Mouse (Mus musculus) lung, adult 18-20 months (tissue): ENCODE results near the gene Atp8b4.
A peak's percentile ranks its signal among the peaks of the same experiment; 100 is the strongest.

Source experiments
- DNase-seq, 2 experiments: peaks; one replicate each; pipeline ENCODE4 v3.0.0; 2022; ENCODE audit warnings: mixed read lengths in 2 of 2

Atp8b4 gene

DNA sequence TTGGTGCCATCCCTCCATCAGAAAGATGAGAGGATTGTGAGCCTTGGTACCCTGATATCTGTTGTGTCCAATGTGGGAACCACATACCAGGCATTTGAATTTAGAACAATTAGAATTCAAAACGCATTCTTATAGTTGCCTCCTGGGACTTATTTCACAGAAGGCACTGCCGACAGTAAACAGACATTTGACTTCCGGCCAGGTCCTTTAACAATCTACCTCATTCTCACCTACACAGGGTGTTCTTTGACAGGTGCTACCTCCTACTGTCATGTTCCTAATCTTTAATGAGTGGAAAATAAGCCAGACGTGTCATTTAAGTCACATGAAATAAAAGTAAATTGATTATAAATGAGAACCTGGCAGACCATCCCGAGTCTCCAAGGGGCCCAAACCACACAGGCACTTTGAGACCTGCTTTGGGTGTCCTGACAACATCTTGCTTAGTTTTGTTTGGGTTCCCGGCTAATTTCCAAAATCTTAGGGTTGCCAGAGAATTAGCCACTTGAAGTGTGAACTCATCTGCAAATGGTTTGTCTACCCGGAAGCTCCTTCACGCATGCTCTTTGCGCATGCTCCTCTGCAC is 67.9 kb downstream of the Atp8b4 start:
- DNase-seq, result no peak

DNA sequence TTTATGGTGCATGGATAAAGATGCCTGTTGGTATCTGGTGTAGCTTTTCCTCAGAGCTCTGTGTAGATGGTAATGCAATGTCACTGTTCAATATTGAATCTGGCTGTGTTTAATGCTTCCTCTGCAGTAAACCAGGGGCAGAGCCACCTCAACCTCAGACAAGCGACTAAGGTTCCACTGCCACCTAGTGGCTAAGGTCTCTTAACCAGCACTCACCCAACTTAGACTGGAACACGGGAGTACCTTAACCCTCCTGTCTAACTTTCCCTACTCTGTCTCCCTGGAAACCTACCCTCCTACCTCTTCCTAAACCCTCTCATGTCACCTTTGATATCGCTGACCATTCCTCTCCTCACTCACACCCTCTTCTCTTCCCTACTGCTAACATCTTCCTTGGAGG is 71.2 kb downstream of the Atp8b4 start:
- peak; percentile 21 to 45 for DNase-seq

DNA sequence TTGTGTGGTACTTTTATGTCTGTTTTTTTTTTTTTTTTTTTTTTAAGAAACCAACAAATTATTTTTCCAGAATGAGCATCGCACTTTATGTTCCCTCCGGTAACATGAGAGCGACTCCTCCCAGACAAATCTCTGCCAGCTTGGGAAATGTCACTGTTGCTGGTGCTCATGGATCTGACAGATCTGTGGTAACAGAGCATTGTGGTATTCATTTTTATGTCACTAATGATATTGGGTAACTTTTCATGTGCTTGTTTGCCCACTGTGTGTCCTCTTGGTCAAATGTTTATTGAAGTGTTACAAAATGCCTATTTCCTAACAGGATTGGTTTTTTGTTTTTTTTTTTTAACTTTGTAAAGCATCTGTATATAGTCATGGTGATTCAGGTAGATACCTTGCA is 75.3 kb downstream of the Atp8b4 start:
- peak in 1 of 2 experiments; percentile 25 for DNase-seq

DNA sequence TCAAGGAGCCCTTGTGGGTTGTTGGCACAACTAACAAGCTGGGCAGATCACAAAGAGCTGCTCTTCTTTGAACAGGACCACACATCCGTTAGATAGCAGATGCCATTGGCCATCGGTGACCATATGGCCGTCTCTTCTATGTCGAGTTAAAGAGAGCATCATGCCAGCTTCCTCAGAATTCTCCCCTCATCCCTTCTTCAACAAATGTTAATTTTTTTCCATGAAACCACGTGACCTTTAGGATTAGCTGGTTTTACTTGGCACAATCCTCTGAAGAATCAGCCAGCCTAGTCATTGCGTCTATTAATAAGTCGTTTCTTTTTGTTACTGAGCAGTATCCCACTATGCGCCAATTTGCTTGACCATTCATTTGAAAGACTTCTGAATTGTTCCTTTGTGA is 75.8 kb downstream of the Atp8b4 start:
- no peak for DNase-seq

DNA sequence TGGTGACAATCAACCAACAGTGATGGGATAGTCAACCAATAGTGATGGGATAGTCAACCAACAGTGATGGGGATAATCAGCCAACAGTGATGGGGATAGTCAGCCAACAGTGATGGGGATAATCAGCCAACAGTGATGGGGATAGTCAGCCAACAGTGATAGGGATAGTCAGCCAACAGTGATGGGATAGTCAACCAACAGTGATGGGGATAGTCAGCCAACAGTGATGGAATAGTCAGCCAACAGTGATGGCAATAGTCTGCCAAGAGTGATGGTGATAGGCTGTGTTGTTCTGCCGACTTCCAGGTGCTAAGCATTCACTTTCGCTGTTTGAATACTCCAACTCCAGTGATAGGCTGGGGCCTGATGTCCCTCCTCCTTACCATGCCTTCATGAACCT is 79.6 kb downstream of the Atp8b4 start:
- DNase-seq, result no peak

DNA sequence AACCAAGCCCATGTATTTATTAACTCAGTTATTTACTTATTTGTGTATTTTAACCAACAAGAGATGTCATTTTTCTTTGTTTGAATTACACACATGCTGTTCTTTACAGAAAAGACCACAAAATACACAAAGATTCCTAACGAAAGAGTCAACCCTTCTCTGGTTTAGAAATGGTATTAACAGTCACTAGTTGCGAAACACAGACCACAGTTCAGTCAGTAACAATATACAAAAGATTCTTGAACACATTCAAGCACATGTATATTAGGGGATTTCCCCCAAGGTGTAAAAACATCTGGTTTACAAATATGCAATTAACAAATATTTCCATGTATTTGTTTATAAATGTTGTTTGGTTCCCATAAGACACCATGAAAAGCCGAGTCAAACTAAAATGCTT is 81.6 kb downstream of the Atp8b4 start:
- DNase-seq, result no peak

DNA sequence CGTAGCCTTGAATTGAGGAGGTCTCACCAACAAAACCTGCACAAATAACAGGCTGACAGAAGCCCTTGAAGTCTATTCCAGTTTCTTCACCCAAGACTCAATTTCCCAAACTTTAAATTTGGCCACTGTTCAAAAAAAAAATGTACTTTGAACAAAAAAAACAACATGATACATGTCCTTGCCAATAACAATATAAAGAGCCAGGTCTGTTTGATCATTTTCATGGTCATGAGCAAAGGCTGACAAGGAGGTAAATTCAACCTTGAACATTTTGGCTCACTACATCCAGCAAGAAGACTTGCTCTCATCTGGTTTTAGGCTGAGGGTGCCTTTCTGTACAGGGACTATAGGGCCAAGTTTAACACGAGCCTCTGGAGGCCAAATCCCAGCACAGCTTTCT is 83.7 kb downstream of the Atp8b4 start:
- no peak for DNase-seq

DNA sequence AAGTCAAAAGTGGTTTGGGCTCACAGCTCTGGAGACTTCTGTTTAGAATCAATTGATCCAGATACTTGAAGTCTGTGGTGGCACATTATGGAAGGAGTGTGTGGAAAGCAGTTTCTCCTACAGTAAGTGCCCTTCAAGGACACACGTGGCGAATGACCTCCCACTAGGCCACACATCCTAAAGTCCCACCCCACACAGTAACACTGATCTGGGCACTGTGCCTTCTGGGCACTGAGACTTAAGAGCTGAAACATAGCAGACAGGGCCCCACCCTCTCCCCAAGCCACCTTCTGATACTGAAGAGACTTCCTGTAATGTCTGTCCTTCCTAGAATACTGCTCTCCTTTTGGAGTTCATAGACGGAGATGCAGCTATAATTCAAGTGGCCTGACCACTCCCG is 84.5 kb downstream of the Atp8b4 start:
- DNase-seq, result no peak

DNA sequence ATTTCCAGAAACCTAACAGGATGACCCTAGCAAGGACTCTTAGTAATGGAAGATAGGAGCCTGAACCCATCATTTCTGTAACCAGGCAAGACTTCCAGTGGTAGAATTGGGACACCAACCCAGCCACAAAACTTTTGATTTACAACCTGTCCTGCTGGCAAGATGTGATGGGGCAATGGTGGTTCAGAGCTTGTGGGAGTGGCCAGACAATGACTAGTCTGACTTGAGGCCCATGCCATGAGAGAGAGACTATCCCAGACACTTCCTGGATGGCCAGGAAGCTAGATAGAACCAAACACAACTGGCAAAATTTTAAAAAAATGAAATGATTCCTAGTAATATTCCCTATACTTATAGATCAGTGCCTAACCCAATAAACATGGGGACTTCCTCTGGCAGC is 87.7 kb downstream of the Atp8b4 start:
- no peak for DNase-seq

DNA sequence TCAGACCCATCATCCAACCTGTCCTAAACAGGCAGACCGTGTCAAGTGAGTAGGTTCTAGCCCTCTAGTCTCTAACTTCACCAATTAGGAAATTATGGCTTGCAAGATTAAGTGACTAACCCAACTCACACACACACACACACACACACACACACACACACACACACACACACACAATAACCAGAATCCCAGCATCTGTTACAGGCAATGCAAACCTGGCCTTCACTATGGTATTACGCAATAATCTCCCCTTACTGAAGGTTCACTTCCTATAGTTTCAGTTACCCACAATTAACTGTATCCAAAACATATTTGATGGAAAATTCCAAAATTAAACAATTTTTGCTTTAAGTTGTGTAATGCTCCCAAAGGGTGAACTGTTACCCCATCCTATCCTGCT is 101.0 kb downstream of the Atp8b4 start:
- no peak for DNase-seq

DNA sequence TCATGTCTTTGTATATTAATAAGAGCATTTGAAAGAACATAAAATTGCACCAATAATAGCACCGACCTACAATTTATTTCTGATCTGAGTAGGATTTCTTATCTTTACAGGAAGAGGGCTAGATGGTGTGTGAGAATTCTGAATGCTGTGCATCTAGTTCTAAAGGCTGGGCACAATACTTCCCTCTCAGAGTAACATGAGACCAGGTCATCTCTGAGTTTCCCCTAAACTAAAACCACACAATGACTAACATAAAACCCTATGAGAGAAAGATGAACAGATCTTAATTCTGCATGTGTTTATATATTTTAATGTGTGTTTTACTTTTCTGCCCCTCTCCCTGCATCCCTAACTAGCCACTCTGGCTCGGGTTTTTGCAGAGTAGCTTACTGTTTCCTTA is 101.5 kb downstream of the Atp8b4 start:
- no peak for DNase-seq

DNA sequence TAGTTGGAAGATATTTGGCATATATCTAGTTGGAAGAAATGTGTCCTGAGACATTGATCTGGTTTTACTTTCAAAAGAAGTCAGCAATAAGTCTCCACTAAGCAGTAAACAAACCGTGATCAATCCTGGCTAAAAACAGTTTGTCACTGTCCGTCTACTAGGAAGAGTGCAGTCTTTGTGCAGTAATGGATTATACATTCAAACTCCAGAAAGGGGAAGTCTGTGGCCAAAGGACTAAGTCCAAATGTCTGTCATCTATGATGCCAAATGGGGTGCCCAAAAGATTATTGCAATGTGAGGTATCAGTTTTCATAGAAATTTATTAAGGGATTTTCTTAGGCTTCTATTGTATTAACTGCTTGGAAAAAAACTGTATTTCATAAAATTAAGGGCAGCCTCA is 102.3 kb downstream of the Atp8b4 start:
- no peak for DNase-seq

DNA sequence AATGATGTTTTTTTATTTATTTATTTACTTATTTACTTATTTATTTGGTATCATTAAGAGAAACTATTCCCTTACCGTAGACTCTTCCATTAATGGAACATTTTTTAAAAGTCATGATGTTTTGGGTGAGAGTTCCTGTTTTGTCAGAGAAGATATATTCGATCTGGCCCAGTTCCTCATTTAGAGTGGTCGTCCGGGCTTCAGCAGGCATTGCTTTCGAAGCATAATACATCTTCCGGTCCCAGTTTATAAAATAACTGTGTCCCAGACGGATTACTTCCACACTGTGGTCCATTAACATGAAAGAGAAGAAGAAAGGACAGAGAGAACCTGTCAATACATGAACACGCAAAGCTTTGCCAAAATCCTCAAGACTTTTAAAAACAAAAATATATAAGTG is 103.0 kb downstream of the Atp8b4 start:
- DNase-seq, result no peak

DNA sequence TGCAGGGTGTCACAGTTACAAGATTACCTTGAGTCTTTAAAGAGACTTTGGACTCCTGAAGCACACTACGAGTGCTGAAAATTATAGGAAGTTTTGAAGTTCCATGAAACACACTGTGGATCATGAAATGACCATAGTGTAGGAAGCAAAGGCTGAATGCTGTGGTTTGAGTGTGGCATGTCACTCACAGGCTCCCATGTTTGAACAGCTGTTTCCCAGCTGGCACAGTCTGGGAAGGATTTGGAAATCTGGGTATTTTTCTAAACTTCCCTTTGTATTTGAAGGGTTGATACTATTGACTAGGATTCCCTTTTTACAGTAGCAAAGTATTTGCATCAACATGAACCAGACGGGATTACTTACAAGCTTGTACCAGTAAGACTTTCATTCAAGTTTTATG is 105.5 kb downstream of the Atp8b4 start:
- DNase-seq, result no peak

DNA sequence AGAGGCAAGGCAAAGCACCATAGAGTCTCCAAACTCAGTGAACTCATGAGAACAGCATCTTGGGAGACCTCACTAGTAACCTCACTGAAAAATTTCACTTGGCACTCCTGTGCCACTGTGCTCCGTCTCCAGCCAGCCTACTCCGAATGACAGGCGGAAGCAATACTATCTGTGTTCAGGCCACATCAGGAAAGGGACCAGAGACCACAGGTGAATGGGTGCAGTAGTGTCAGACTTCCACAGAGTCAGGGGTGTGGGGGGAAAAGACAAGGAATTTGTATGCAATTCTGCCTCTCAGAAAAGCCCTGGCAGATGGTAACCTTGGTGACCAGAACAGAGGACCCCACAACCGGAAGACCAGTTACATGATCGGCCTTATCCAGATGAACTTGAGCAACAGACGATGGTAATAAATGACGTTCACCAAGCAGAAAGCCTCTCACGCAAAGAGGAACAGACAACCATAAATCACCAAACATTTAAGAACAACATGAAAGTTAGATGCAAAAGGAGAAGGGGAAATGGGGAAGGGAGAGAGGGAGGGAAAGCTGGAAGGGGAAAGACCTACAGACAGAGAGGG is 112.9 kb downstream of the Atp8b4 start:
- no peak for DNase-seq

DNA sequence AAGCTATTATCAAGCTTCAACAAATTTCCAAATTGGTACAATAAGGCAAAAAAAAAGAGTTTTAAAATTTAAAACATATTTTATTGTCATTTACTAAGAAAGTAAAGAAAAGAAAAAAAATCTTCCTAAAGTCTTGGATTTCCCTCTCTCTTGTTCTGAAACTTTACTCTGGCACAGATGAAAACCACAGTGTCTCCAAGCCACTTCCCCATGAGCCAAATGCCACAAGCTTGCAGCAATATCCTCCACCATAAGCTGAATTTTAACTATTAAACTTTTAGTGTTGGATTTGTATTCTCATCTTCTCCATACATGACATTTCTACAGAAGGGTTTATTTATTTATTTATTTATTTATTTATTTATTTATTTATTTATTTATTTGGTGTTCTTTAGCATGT is 114.4 kb downstream of the Atp8b4 start:
- DNase-seq, result no peak

DNA sequence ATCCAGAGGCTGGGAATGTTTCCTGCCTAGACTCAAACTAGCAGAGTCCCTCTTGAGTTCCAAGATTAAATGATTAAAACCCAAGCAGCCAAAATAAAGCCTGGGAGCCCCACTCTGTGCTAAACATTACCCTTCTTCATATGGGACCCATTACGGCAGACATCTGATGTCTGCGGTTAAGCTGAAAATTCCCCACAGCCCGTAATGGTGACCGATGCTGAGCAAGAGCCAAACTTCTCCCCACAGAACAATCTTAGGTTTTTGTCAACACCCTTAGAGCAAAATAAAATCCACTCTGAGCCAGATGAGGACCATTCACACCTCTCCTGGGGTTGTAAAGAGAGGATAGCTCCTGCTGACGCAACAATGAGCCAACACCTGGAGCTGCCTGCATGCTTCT is 120.2 kb downstream of the Atp8b4 start:
- no peak for DNase-seq

DNA sequence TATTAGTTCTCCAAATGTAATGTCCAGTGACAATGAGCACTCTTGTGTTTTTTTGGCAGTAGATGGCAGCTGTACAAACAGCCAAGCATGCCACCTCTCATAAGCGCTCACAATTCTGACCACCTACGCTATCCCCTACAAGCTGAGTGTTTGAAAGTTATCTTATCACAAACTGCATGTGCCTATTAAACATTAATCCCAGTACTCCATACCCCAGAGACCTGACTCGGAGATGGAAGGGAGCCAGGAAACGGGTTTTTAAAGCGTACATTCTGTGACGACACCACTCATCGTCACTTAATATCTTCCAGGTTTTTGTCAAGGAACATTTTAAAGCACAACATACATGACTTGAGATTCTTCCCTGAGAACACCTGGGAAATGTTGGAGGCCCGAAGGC is 128.8 kb downstream of the Atp8b4 start:
- no peak for DNase-seq

DNA sequence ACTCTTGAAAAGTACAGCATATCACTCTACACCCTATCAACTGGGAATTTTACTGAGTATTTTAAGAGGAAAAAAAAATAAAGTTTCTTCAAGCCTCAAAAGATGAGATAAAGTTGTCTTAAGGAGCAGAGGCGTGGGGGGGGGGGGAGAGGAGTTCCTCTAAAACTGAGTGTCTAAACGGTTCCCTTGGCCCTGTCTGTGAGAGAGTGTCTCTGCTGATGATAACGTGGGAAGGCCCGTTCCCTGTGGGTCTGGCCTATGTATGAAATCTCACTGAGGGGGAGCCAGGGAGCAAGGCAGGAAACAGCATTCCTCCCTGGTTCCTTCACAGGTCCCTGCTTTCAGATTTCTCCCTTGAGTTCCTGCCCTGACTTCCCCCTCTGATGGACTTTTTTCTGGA is 130.7 kb downstream of the Atp8b4 start:
- DNase-seq, result no peak

DNA sequence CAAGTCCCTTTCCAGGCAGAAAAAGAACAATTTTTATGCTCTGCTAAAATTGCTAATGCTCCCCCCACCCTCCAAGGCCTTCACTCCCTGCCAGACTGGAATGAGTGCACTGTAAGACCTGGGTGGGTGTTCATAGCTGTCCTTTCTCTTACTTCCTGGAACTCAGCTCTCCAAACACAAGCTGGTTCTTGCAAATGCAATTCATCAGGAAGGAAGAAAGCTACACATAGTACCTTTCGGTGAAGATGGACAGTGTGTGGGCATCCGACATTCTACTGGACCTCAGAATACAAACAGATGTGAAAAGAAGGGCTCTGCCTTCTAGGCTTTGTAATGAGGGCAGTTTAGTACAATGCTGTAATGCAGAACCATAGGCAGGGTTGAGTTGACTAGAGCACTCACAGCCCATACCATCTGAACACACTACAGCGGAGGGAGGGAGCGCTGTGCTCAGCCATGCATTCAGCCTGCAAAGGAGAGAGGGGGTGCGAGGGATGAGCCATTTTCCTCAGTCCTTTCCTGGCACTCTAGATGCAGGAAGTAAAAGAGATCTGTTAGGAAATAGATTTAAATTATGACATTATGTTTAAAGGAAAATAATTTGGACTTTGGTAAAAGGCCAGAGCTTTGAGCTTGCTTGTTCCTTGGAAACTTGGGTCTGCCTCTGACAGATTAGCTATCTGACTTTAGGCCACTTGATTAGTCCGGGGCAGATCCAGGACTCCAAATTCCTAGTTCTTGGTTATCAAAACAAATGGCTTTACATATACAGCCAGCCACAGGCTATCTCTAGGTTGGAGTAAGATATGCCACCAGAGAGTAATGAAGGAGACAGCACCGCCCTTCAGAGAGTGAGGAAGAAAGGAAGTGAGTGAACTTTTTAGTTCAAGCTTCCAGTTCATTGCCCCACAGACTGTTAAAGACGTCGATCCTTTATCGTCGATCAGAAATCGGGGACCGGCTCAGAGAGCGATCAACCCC is 136.4 kb downstream of the Atp8b4 start:
- DNase-seq, result no peak

DNA sequence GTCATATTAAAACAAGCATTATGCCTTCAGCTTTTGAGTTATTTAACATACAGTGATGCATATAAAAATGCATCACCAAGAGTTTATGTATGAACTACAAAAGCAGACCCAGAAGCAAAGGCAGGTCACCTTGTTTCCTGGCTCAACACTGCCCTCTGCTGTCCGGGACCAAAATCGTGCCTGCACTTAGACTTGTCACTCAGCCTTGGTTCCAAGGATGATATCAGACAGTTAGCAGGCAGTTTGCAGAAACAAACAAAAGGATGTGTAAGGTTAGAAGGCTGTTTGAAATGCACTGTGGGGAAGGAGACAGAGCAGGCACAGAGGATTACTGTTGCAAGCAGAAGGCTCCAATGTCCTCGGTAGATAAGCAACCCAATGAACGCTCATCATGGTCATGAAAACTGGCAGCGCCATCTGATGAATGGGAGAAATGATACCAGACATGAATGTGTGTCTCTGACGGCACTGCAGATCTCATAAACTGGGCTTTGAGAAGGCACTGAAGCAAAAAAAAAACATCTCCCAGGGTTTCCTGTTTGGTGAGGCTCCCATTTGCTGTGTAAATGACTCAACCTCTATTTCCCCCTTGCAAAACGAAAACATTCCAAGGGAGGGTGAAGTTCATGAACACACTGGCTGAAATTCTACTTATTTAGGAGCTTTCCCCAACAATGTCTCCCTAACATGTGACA is 137.3 kb downstream of the Atp8b4 start:
- DNase-seq, result peak; percentile 63 to 66

DNA sequence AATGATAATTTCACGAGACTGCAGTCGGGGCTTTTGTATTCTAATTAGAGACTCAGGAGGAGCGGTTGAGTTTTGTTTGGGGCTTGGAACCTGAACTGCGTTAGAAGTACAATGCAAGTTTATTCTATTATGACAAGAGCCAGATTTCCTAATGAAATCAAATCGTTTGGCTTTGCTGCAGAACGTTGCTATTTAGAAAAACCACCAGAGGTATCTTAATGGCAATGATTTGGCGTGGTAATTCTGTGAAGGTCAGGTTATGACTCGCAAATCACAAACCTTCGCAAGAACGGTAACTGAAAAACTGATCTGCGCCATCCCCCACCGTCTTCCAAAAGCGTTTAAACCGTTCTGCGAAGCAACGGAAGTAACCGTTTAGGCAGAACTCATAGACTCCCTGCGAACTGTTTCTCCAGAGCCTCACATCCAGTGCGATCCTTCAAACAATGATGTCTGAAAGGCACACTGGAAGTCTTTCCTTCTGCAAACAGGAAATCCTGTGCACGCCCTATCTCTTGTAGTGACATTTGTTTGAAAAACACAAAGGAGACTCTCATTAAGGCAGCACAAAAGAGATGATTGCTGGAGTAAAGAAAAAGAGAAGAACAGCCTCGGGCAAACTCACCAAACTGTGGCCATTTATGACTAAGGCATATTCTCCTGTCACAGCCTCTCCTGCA is 139.2 kb downstream of the Atp8b4 start:
- no peak for DNase-seq

DNA sequence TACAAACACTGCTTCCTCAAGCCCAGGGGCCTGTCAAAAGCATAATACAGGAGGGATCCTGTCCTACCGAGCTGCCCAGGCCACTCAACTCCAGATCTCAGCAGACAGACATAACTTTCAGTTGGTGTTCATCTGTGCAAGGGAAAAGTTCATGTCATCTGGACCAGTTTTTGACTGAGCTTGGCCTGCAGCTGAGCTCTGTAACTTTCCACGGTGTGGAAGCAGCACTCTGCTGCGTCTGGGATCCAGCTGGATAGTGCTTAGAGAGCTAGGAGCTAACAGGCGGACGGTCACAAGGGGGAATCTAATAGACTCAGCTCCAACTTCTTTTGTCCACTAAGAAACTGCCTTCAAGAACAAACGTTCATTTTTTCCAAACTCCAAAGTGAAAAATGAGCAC is 139.8 kb downstream of the Atp8b4 start:
- DNase-seq, result peak; percentile 36 to 39
